ENCODE assay signal across 10 mouse cellular contexts in the genomic region with DNA sequence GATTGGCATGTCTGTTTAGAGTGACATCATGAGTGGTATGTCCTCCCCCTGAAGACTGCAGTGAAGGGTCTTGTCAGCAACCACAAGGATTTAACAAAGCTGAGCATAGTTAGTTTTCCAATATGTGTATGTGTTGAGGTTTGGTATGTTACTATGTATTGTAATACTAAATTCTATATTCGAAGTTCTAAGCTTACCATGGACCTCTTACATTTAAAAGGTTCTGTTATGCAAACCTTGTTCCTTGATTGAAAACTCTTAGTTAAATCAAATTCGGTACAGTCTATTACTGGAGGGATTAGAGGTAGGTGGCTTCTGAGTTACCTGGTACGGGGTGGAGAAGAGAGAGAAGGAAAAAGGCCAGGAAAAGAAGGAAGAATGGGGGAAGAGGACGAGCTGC. TPM values are rescaled to one million over a fixed set of nuclear protein-coding genes. Genes with fewer than 3 reads are reported as not detected.
DNase-seq lines count a peak whose midpoint lies in the region; ATAC-seq and TF ChIP-seq lines count a peak whose summit lies in the region.
"Had no signal": no experiment of that assay in that cellular context is flagged by ENCODE, and none has a peak within 500 bp of the region (broad histone marks: within the 10 kb centered on the region; RNA-seq: fewer than 3 reads in every experiment).

A gene (minus strand): TSS at position 101 of the 400 bp plus-strand sequence.

- no peak within 1 kb of the TSS for H3K27ac ChIP-seq in embryonic facial prominence, embryonic 13.5 days
- H3K27ac ChIP-seq in liver, postnatal 0 days (ENCODE audit: low read depth) = no peak within 1 kb of the TSS
- H3K27ac ChIP-seq: heart, embryonic 10.5 days had no signal

- ATAC-seq in embryonic facial prominence, embryonic 13.5 days (ENCODE audit: insufficient number of reproducible peaks, insufficient read depth, low FRiP score, low TSS enrichment, low read depth) = no peak
- ATAC-seq in monocyte, adult 5-6 weeks (replicated peaks; ENCODE audit: insufficient number of reproducible peaks, low FRiP score, low TSS enrichment, poor library complexity, severe bottlenecking) = no peak
- ATAC-seq in liver, postnatal 0 days = no peak
- ATAC-seq: Patski had no signal

- no peak within 1 kb of the TSS for H3K4me3 ChIP-seq in embryonic facial prominence, embryonic 13.5 days
- H3K4me3 ChIP-seq in liver, postnatal 0 days (ENCODE audit: low read depth, low read length) = no peak within 1 kb of the TSS
- H3K4me3 ChIP-seq: heart, embryonic 10.5 days had no signal

- peaks cover 3% of the 10 kb centered on the region; the same call in 1 of the 2 replicates for H3K4me1 ChIP-seq in embryonic facial prominence, embryonic 13.5 days
- H3K4me1 ChIP-seq in liver, postnatal 0 days (ENCODE audit: insufficient read depth) = no peaks in the 10 kb centered on the region
- H3K4me1 ChIP-seq: heart, embryonic 10.5 days had no signal

- no peak for TF ChIP-seq EP300 in liver, postnatal 0 days (IDR thresholded peaks at IDR 0.05; ENCODE audit: low read depth)

- no peaks in the 10 kb centered on the region for H3K9me3 ChIP-seq in embryonic facial prominence, embryonic 13.5 days
- H3K9me3 ChIP-seq in liver, postnatal 0 days (ENCODE audit: low read length) = no peaks in the 10 kb centered on the region
- H3K9me3 ChIP-seq: heart, embryonic 10.5 days had no signal

- TF ChIP-seq CTCF in liver, postnatal 0 days (IDR thresholded peaks at IDR 0.05; ENCODE audit: low read depth) = no peak

- no peak for DNase-seq in left cerebral cortex, adult 18-20 months (ENCODE audit: low spot score in 2 of 2)
- DNase-seq in left cerebral cortex, adult 9 months (ENCODE audit: low spot score in 2 of 2) = no peak
- no peak for DNase-seq in layer of hippocampus, postnatal 36 days
- no peak for DNase-seq in liver, postnatal 0 days
- DNase-seq in natural killer cell, adult 2 months (ENCODE audit: low spot score in 2 of 2) = no peak
- DNase-seq: cerebellum, adult 18-20 months had no signal

- H3K4me2 ChIP-seq in embryonic facial prominence, embryonic 13.5 days = no peak within 1 kb of the TSS
- H3K4me2 ChIP-seq in liver, postnatal 0 days (ENCODE audit: low read depth, low read length) = no peak within 1 kb of the TSS

- no peaks in the 10 kb centered on the region for H3K27me3 ChIP-seq in embryonic facial prominence, embryonic 13.5 days
- no peaks in the 10 kb centered on the region for H3K27me3 ChIP-seq in liver, postnatal 0 days (ENCODE audit: insufficient read depth, low read length)

- WGBS in embryonic facial prominence, embryonic 13.5 days = 76% methylated on average over 4 of the region's 4 CpGs
- 80% methylated on average over 4 of the region's 4 CpGs for WGBS in liver, postnatal 0 days (ENCODE audit: insufficient replicate concordance)

- H3K9ac ChIP-seq in embryonic facial prominence, embryonic 13.5 days = no peak within 1 kb of the TSS
- no peak within 1 kb of the TSS for H3K9ac ChIP-seq in liver, postnatal 0 days (replicated peaks)

- no peaks in the 10 kb centered on the region for H3K36me3 ChIP-seq in embryonic facial prominence, embryonic 13.5 days
- no peaks in the 10 kb centered on the region for H3K36me3 ChIP-seq in liver, postnatal 0 days (replicated peaks; ENCODE audit: insufficient read depth, low read length)
- H3K36me3 ChIP-seq: heart, embryonic 10.5 days had no signal

RNA-seq across cellular contexts. Expression of the gene that starts here (rescaled TPM):
- 10 to 100 TPM; 22.6 to 23.1 TPM for total RNA-seq in left cerebral cortex, adult 18-20 months (2021)
- polyA plus RNA-seq in embryonic facial prominence, embryonic 13.5 days (2015; fragmentation: Nextera tagmentation; extraction: Ambion mirVana) = 15.6 and 16.5 TPM in 2 replicates
- 10 to 100 TPM; 23.5 to 28.6 TPM for total RNA-seq in layer of hippocampus, postnatal 36 days (2021)
- total RNA-seq in monocyte, adult 5-6 weeks (2017) = 16.9 to 22.4 TPM (median 21.2 TPM) in 3 replicates
- 1.8 and 1.9 TPM in 2 replicates for polyA plus RNA-seq in liver, postnatal 0 days (2015; fragmentation: Nextera tagmentation; extraction: Ambion mirVana)
